Mouse (Mus musculus): ENCODE data around the gene Atg16l2. TPM values are rescaled to one million over a fixed set of nuclear protein-coding genes. Genes with fewer than 3 reads are reported as not detected.

Gene Atg16l2
- total RNA-seq, 2 experiments from 2014 or later = 0.70 to 6.1 TPM

- no peak for ATAC-seq (replicated peaks; ENCODE audit: low FRiP score, low TSS enrichment, poor library complexity, severe bottlenecking)
Measured at GRCm38 (mm10) chr7:101324142-101324962, 22.3 kb upstream of the Atg16l2 start.

GRCm38 (mm10) chr7:101323141-101323594 lies 21.1 kb upstream of the Atg16l2 start:
- ATAC-seq (replicated peaks; ENCODE audit: low FRiP score, low TSS enrichment, poor library complexity, severe bottlenecking) = peak; percentile 77

GRCm38 (mm10) chr7:101321218-101321827 lies 19.3 kb upstream of the Atg16l2 start:
- no peak for ATAC-seq (replicated peaks; ENCODE audit: low FRiP score, low TSS enrichment, poor library complexity, severe bottlenecking)

GRCm38 (mm10) chr7:101320399-101321217 lies 18.6 kb upstream of the Atg16l2 start:
- no peak for ATAC-seq (replicated peaks; ENCODE audit: low FRiP score, low TSS enrichment, poor library complexity, severe bottlenecking)

GRCm38 (mm10) chr7:101319796-101320195 lies 17.7 kb upstream of the Atg16l2 start:
- ATAC-seq (replicated peaks; ENCODE audit: low FRiP score, low TSS enrichment, poor library complexity, severe bottlenecking) = no peak

GRCm38 (mm10) chr7:101318848-101319247 lies 16.8 kb upstream of the Atg16l2 start:
- ATAC-seq (replicated peaks; ENCODE audit: low FRiP score, low TSS enrichment, poor library complexity, severe bottlenecking) = peak; percentile 46

GRCm38 (mm10) chr7:101317014-101317413 lies 15.0 kb upstream of the Atg16l2 start, which contains the start of gene Stard10:
Gene Stard10, plus strand, starts transcription at chr7:101317086.
- ATAC-seq (replicated peaks; ENCODE audit: low FRiP score, low TSS enrichment, poor library complexity, severe bottlenecking) = no peak

- ATAC-seq (replicated peaks; ENCODE audit: low FRiP score, low TSS enrichment, poor library complexity, severe bottlenecking) = peak; percentile 66
Measured at GRCm38 (mm10) chr7:101316591-101317001, 14.5 kb upstream of the Atg16l2 start.

GRCm38 (mm10) chr7:101315699-101316098 lies 13.6 kb upstream of the Atg16l2 start:
- no peak for ATAC-seq (replicated peaks; ENCODE audit: low FRiP score, low TSS enrichment, poor library complexity, severe bottlenecking)

GRCm38 (mm10) chr7:101314396-101314795 lies 12.3 kb upstream of the Atg16l2 start:
- ATAC-seq (replicated peaks; ENCODE audit: low FRiP score, low TSS enrichment, poor library complexity, severe bottlenecking) = no peak

GRCm38 (mm10) chr7:101313033-101313432 lies 11.0 kb upstream of the Atg16l2 start:
- no peak for ATAC-seq (replicated peaks; ENCODE audit: low FRiP score, low TSS enrichment, poor library complexity, severe bottlenecking)

GRCm38 (mm10) chr7:101311061-101311460 lies 9.0 kb upstream of the Atg16l2 start:
- ATAC-seq (replicated peaks; ENCODE audit: low FRiP score, low TSS enrichment, poor library complexity, severe bottlenecking) = no peak

- ATAC-seq (replicated peaks; ENCODE audit: low FRiP score, low TSS enrichment, poor library complexity, severe bottlenecking) = peak; percentile 94
Measured at GRCm38 (mm10) chr7:101310327-101311028, 8.4 kb upstream of the Atg16l2 start.

- no peak for ATAC-seq (replicated peaks; ENCODE audit: low FRiP score, low TSS enrichment, poor library complexity, severe bottlenecking)
Measured at GRCm38 (mm10) chr7:101309985-101310326, 7.9 kb upstream of the Atg16l2 start.

GRCm38 (mm10) chr7:101306841-101307240 lies 4.8 kb upstream of the Atg16l2 start:
- ATAC-seq (replicated peaks; ENCODE audit: low FRiP score, low TSS enrichment, poor library complexity, severe bottlenecking) = no peak

GRCm38 (mm10) chr7:101302691-101303090 lies 640 bp upstream of the Atg16l2 start:
- no peak for ATAC-seq (replicated peaks; ENCODE audit: low FRiP score, low TSS enrichment, poor library complexity, severe bottlenecking)

- peak; percentile 34 for ATAC-seq (replicated peaks; ENCODE audit: low FRiP score, low TSS enrichment, poor library complexity, severe bottlenecking)
Measured at GRCm38 (mm10) chr7:101301361-101301880, 630 bp downstream of the Atg16l2 start.

- ATAC-seq (replicated peaks; ENCODE audit: low FRiP score, low TSS enrichment, poor library complexity, severe bottlenecking) = no peak
Measured at GRCm38 (mm10) chr7:101298375-101298774, 3.7 kb downstream of the Atg16l2 start.

- no peak for ATAC-seq (replicated peaks; ENCODE audit: low FRiP score, low TSS enrichment, poor library complexity, severe bottlenecking)
Measured at GRCm38 (mm10) chr7:101297023-101297405, 5.0 kb downstream of the Atg16l2 start.

Data from megakaryocyte-erythroid progenitor cell, adult 5-6 weeks (primary cell).